Mouse (Mus musculus) cerebellum, adult 2 months (tissue): ENCODE data around the gene Clec2l.

Experiments used
- CTCF ChIP-seq: fragments of 200-500 bp; IDR thresholded peaks from 2 replicates; pipeline ENCODE4 v1.5.1; 2011; ENCODE audit warnings: low read depth, mild to moderate bottlenecking, control low read depth, low read length, moderate library complexity, borderline replicate concordance; ENCODE audit not compliant: insufficient read depth
- POLR2A ChIP-seq: fragments of 200-500 bp; IDR thresholded peaks from 2 replicates; pipeline ENCODE4 v1.6.1; 2011; ENCODE audit warnings: low read length, control low read depth, borderline replicate concordance; ENCODE audit not compliant: insufficient read depth

GRCm38 (mm10) chr6:38661626-38662025, 1.2 kb upstream of the Clec2l start:
- no peak for TF ChIP-seq CTCF
- TF ChIP-seq POLR2A = no peak
